Mouse (Mus musculus) liver, adult 2 months (tissue): ENCODE measurements around the gene Keap1.

ENCODE experiments used
- CTCF ChIP-seq: fragments of 200-500 bp; IDR thresholded peaks from 2 replicates; pipeline ENCODE4 v1.5.1; 2011; ENCODE audit warnings: low read depth, low read length, control low read depth
- POLR2A ChIP-seq: fragments of 200-500 bp; IDR thresholded peaks from 2 replicates; pipeline ENCODE4 v1.6.1; 2011; ENCODE audit warnings: low read length, control low read depth; ENCODE audit not compliant: insufficient read depth; ENCODE audit errors: extremely low read depth

GRCm38 (mm10) chr9:21283591-21283990 is 44.4 kb upstream of the Keap1 start:
- TF ChIP-seq POLR2A, result no peak
- TF ChIP-seq CTCF, result no peak
